Comparison of ENCODE assay signal across 7 mouse cellular contexts in the genomic region with DNA sequence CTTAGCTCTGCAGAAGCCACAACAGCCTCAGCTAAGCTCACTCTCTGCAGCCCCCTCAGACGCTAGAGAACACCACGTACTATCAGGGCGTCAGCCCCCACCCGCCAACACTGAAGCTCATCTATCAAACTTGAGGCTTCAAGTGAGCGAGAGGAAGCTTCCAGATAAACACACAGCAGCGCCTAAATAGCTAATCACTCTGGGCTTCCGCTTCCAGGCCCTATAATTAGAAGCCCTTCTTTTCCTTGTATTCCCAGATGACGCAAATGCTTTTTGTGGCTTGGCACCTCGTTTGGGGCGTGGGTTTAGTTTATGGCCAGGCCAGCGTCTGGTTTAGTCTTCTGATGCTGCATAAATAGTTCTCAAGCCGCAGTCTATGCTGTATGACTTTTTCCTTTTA.
DNase-seq lines count a peak whose midpoint lies in the region; ATAC-seq and TF ChIP-seq lines count a peak whose summit lies in the region.

No protein-coding gene starts in this region.

- no peak overlapping the region for H3K9ac ChIP-seq in heart, embryonic 11.5 days (ENCODE audit: low read depth, low read length)
- H3K9ac ChIP-seq in liver, embryonic 12.5 days: no peak overlapping the region
- no peak overlapping the region for H3K9ac ChIP-seq in stomach, postnatal 0 days (ENCODE audit: low read length)

- no peaks in the 10 kb centered on the region for H3K27me3 ChIP-seq in heart, embryonic 11.5 days (ENCODE audit: control insufficient read depth, insufficient read depth, low read length)
- no peaks in the 10 kb centered on the region for H3K27me3 ChIP-seq in liver, embryonic 12.5 days (replicated peaks)
- no peaks in the 10 kb centered on the region for H3K27me3 ChIP-seq in stomach, postnatal 0 days (ENCODE audit: control insufficient read depth, insufficient read depth, low read length)

- peak; percentile 94 for TF ChIP-seq EP300 in stomach, postnatal 0 days (optimal IDR thresholded peaks at IDR 0.05)

- H3K4me2 ChIP-seq in heart, embryonic 11.5 days: peak overlapping the region; percentile 52
- peak overlapping the region; percentile 3; the same call in 1 of the 2 replicates for H3K4me2 ChIP-seq in liver, embryonic 12.5 days
- no peak overlapping the region; the same call in 1 of the 2 replicates for H3K4me2 ChIP-seq in stomach, postnatal 0 days (replicated peaks; ENCODE audit: low read depth)

- 3% methylated on average over 12 of the region's 12 CpGs for WGBS in heart, embryonic 11.5 days (ENCODE audit: insufficient replicate concordance)
- 10% methylated on average over 12 of the region's 12 CpGs for WGBS in liver, embryonic 12.5 days (ENCODE audit: insufficient replicate concordance)
- WGBS in stomach, postnatal 0 days: 18% methylated on average over 12 of the region's 12 CpGs

- no peaks in the 10 kb centered on the region for H3K36me3 ChIP-seq in heart, embryonic 11.5 days (ENCODE audit: control insufficient read depth, insufficient read depth, low read length)
- H3K36me3 ChIP-seq in liver, embryonic 12.5 days: no peaks in the 10 kb centered on the region
- no peaks in the 10 kb centered on the region for H3K36me3 ChIP-seq in stomach, postnatal 0 days (ENCODE audit: control insufficient read depth, insufficient read depth, low read length)

- H3K9me3 ChIP-seq in heart, embryonic 11.5 days (replicated peaks; ENCODE audit: control insufficient read depth, low read length): no peaks in the 10 kb centered on the region
- no peaks in the 10 kb centered on the region for H3K9me3 ChIP-seq in liver, embryonic 12.5 days (replicated peaks)
- no peaks in the 10 kb centered on the region for H3K9me3 ChIP-seq in stomach, postnatal 0 days (ENCODE audit: control insufficient read depth, low read length)

- H3K27ac ChIP-seq in heart, embryonic 11.5 days (ENCODE audit: low read depth, low read length): peak overlapping the region; percentile 51; the same call in 1 of the 2 replicates
- H3K27ac ChIP-seq in liver, embryonic 12.5 days: no peak overlapping the region
- no peak overlapping the region; the same call in 1 of the 2 replicates for H3K27ac ChIP-seq in stomach, postnatal 0 days (replicated peaks)

- DNase-seq in adrenal gland, adult 18-20 months (ENCODE audit: low spot score in 2 of 2): peak; percentile 4 to 32
- DNase-seq in embryo, embryonic 10 days (ENCODE audit: low spot score): peak; percentile 51
- DNase-seq in kidney, postnatal 4 days: peak; percentile 61 to 71
- peak; percentile 45 for DNase-seq in stomach, postnatal 0 days (ENCODE audit: low spot score)
- no peak for DNase-seq in neural tube, embryonic 10.5 days (ENCODE audit: extremely low spot score, low spot score)

- no peak for TF ChIP-seq CTCF in stomach, postnatal 0 days (IDR thresholded peaks at IDR 0.05; ENCODE audit: low read depth)

- H3K4me3 ChIP-seq in heart, embryonic 11.5 days (ENCODE audit: low read depth, low read length): no peak overlapping the region
- no peak overlapping the region for H3K4me3 ChIP-seq in liver, embryonic 12.5 days
- H3K4me3 ChIP-seq in stomach, postnatal 0 days (ENCODE audit: low read depth, low read length): no peak overlapping the region

- no peak for ATAC-seq in heart, embryonic 11.5 days (replicated peaks; ENCODE audit: insufficient number of reproducible peaks, low FRiP score, low TSS enrichment)
- ATAC-seq in liver, embryonic 12.5 days: peak; percentile 35; the same call in 1 of the 2 replicates
- peak; percentile 64; the same call in 1 of the 2 replicates for ATAC-seq in stomach, postnatal 0 days (ENCODE audit: low FRiP score, low TSS enrichment)

- peaks cover 2% of the 10 kb centered on the region; the same call in 1 of the 2 replicates for H3K4me1 ChIP-seq in heart, embryonic 11.5 days (ENCODE audit: control insufficient read depth, insufficient read depth, low read length)
- H3K4me1 ChIP-seq in liver, embryonic 12.5 days: peaks cover 9% of the 10 kb centered on the region; the same call in 1 of the 2 replicates
- H3K4me1 ChIP-seq in stomach, postnatal 0 days (replicated peaks; ENCODE audit: control insufficient read depth, insufficient read depth): no peaks in the 10 kb centered on the region
